Mouse (Mus musculus) liver, embryonic 12.5 days (tissue): ENCODE measurements around the gene Slc22a6. TPM values are rescaled to one million over a fixed set of nuclear protein-coding genes. Genes with fewer than 3 reads are reported as not detected.

ENCODE experiments used
- ATAC-seq: fragments of 200-750 bp; cut with Nextera tagmentation; 2 replicates; pipeline ENCODE4 v1.8.0; 2017; ENCODE audit warnings: moderate number of reproducible peaks, mild to moderate bottlenecking, moderate library complexity
- H3K27ac ChIP-seq: fragments of 300-500 bp; sonication (generic); 2 replicates; pipeline ENCODE4 v1.5.1; 2016; ENCODE audit warnings: mild to moderate bottlenecking
- H3K27me3 ChIP-seq: fragments of 300-500 bp; sonication (generic); replicated peaks from 2 replicates; pipeline ENCODE4 v1.6.1; 2016; ENCODE audit warnings: mild to moderate bottlenecking, moderate library complexity
- H3K36me3 ChIP-seq: fragments of 300-500 bp; sonication (generic); 2 replicates; pipeline ENCODE4 v1.6.1; 2016; ENCODE audit warnings: mild to moderate bottlenecking, moderate library complexity
- H3K4me1 ChIP-seq: fragments of 300-500 bp; sonication (generic); 2 replicates; pipeline ENCODE4 v1.6.1; 2016
- H3K4me2 ChIP-seq: fragments of 300-500 bp; sonication (generic); 2 replicates; pipeline ENCODE4 v1.6.1; 2016; ENCODE audit warnings: mild to moderate bottlenecking, moderate library complexity
- H3K4me3 ChIP-seq: fragments of 300-500 bp; sonication (generic); 2 replicates; pipeline ENCODE4 v1.5.1; 2016; ENCODE audit warnings: mild to moderate bottlenecking, moderate library complexity
- H3K9ac ChIP-seq: fragments of 300-500 bp; sonication (generic); 2 replicates; pipeline ENCODE4 v1.6.1; 2016; ENCODE audit warnings: mild to moderate bottlenecking, moderate library complexity
- H3K9me3 ChIP-seq: fragments of 300-500 bp; sonication (generic); replicated peaks from 2 replicates; pipeline ENCODE4 v1.6.1; 2016; ENCODE audit warnings: mild to moderate bottlenecking, moderate library complexity
- WGBS: fragments of 180-500 bp; shearing (Covaris S2); methylation state at CpG from one replicate; pipeline ENCODE4 v1.1.7; 2016; ENCODE audit not compliant: insufficient replicate concordance; 5-methylcytosine and 5-hydroxymethylcytosine counted together
- polyA plus RNA-seq: library from polyadenylated mRNA; unstranded; fragments of >200 nt; fragmentation: Nextera tagmentation; extraction: Ambion mirVana; gene quantifications from 2 replicates; pipeline ENCODE4 v1.2.1, GENCODE M21; 2016

The Slc22a6 gene
- polyA plus RNA-seq, 1 experiment from 2014 or later: not detected

GRCm38 (mm10) chr19:8663360-8663839 is 45.6 kb downstream of the Slc22a6 start, which contains the start of gene Chrm1:
Chrm1 (plus strand) TSS chr19:8663789.
- 0 out of 2 replicates have a peak within 1 kb of the TSS, but pooled peaks have one; percentile 53 for H3K4me3 ChIP-seq
- WGBS: 67% methylated on average over 9 of the region's 9 CpGs

GRCm38 (mm10) chr19:8663911-8664421 is 46.1 kb downstream of the Slc22a6 start:
- ATAC-seq: no peak
- no peak overlapping the region for H3K4me2 ChIP-seq
- no peak overlapping the region for H3K4me3 ChIP-seq
- H3K27me3 ChIP-seq: peaks cover 47% of the 10 kb centered on the region
- peaks cover 33% of the 10 kb centered on the region for H3K4me1 ChIP-seq
- H3K9ac ChIP-seq: no peak overlapping the region
- WGBS: 51% methylated on average over 10 of the region's 10 CpGs
- no peaks in the 10 kb centered on the region for H3K9me3 ChIP-seq
- no peaks in the 10 kb centered on the region for H3K36me3 ChIP-seq
- H3K27ac ChIP-seq: no peak overlapping the region

More at GRCm38 (mm10) chr19:8663360-8663839, 45.6 kb downstream of the Slc22a6 start, which contains the start of gene Chrm1:
- Histone ChIP-seq H3K27ac (no peak within 1 kb of the TSS), H3K9me3 (no peaks in the 10 kb centered on the region), H3K27me3 (peaks cover 47% of the 10 kb centered on the region), H3K9ac (no peak within 1 kb of the TSS), H3K4me1 (peaks cover 33% of the 10 kb centered on the region), H3K36me3 (no peaks in the 10 kb centered on the region), H3K4me2 (peak within 1 kb of the TSS; percentile 85)
- ATAC-seq: no peak

- H3K4me3 ChIP-seq: no peak overlapping the region
- H3K27ac ChIP-seq: no peak overlapping the region
- 30% methylated on average over 3 of the region's 3 CpGs for WGBS
- H3K4me2 ChIP-seq: no peak overlapping the region
- no peaks in the 10 kb centered on the region for H3K9me3 ChIP-seq
- no peak for ATAC-seq
- H3K9ac ChIP-seq: no peak overlapping the region
- H3K4me1 ChIP-seq: peaks cover 39% of the 10 kb centered on the region
- H3K27me3 ChIP-seq: peaks cover 47% of the 10 kb centered on the region
- H3K36me3 ChIP-seq: no peaks in the 10 kb centered on the region
Observed at GRCm38 (mm10) chr19:8664859-8665258, 47.0 kb downstream of the Slc22a6 start.

- Histone ChIP-seq H3K27ac (no peak overlapping the region), H3K27me3 (peaks cover 43% of the 10 kb centered on the region), H3K4me1 (peaks cover 39% of the 10 kb centered on the region), H3K9me3 (no peaks in the 10 kb centered on the region), H3K4me3 (no peak overlapping the region), H3K9ac (no peak overlapping the region), H3K36me3 (no peaks in the 10 kb centered on the region), H3K4me2 (no peak overlapping the region)
- 64% methylated on average over 5 of the region's 5 CpGs for WGBS
- ATAC-seq: no peak
Observed at GRCm38 (mm10) chr19:8665746-8666145, 47.9 kb downstream of the Slc22a6 start.

- peak overlapping the region; percentile 78 for H3K27ac ChIP-seq
- WGBS: 43% methylated on average over 3 of the region's 3 CpGs
- H3K9ac ChIP-seq: no peak overlapping the region
- H3K4me1 ChIP-seq: peaks cover 33% of the 10 kb centered on the region
- no peaks in the 10 kb centered on the region for H3K9me3 ChIP-seq
- H3K36me3 ChIP-seq: no peaks in the 10 kb centered on the region
- H3K27me3 ChIP-seq: no peaks in the 10 kb centered on the region
- peak overlapping the region; percentile 40 for H3K4me2 ChIP-seq
- ATAC-seq: peak; percentile 83
- H3K4me3 ChIP-seq: no peak overlapping the region
Observed at GRCm38 (mm10) chr19:8672859-8673258, 55.0 kb downstream of the Slc22a6 start.

GRCm38 (mm10) chr19:8673336-8674063 is 55.7 kb downstream of the Slc22a6 start:
- peak; percentile 66 for ATAC-seq
- Histone ChIP-seq H3K36me3 (no peaks in the 10 kb centered on the region), H3K9ac (no peak overlapping the region), H3K9me3 (no peaks in the 10 kb centered on the region), H3K27me3 (no peaks in the 10 kb centered on the region), H3K4me2 (peak overlapping the region; percentile 40), H3K4me3 (no peak overlapping the region), H3K27ac (peak overlapping the region; percentile 78), H3K4me1 (peaks cover 33% of the 10 kb centered on the region)
- 16% methylated on average over 9 of the region's 9 CpGs for WGBS

Other genes starting within 250 kb of the Slc22a6 start
- not detected in 2 replicates for gene Slc22a30, start 212.9 kb upstream of the Slc22a6 start, polyA plus RNA-seq
- 1.6 and 1.7 TPM in 2 replicates for gene Slc22a8, start 26.8 kb upstream of the Slc22a6 start, polyA plus RNA-seq
- not detected in 2 replicates for gene Chrm1, start 45.8 kb downstream of the Slc22a6 start, polyA plus RNA-seq
- 133 and 141 TPM in 2 replicates for gene Slc3a2, start 105.3 kb downstream of the Slc22a6 start, polyA plus RNA-seq
- gene Wdr74, start 117.8 kb downstream of the Slc22a6 start, polyA plus RNA-seq: 87.1 and 95.9 TPM in 2 replicates
- 2.1 and 2.3 TPM in 2 replicates for gene 1700092M07Rik, start 122.7 kb downstream of the Slc22a6 start, polyA plus RNA-seq
- 56.2 and 58.4 TPM in 2 replicates for gene Stx5a, start 123.4 kb downstream of the Slc22a6 start, polyA plus RNA-seq
- gene Nxf1, start 139.0 kb downstream of the Slc22a6 start, polyA plus RNA-seq: 116 and 130 TPM in 2 replicates
- 77.4 and 80.0 TPM in 2 replicates for gene Tmem223, start 153.0 kb downstream of the Slc22a6 start, polyA plus RNA-seq
- 99.1 and 104 TPM in 2 replicates for gene Tmem179b, start 156.4 kb downstream of the Slc22a6 start, polyA plus RNA-seq
- gene Taf6l, start 168.4 kb downstream of the Slc22a6 start, polyA plus RNA-seq: 21.8 and 23.1 TPM in 2 replicates
- gene Polr2g, start 180.5 kb downstream of the Slc22a6 start, polyA plus RNA-seq: 105 and 110 TPM in 2 replicates
- gene Zbtb3, start 184.5 kb downstream of the Slc22a6 start, polyA plus RNA-seq: 2.3 and 2.8 TPM in 2 replicates
- 29.6 and 31.6 TPM in 2 replicates for gene Ttc9c, start 201.3 kb downstream of the Slc22a6 start, polyA plus RNA-seq
- 3.5 and 3.6 TPM in 2 replicates for gene Hnrnpul2, start 202.0 kb downstream of the Slc22a6 start, polyA plus RNA-seq
- 0.26 TPM in 1 of 2 replicates, not detected in the other for gene AC129217.1, start 211.7 kb downstream of the Slc22a6 start, polyA plus RNA-seq
- gene Bscl2, start 219.4 kb downstream of the Slc22a6 start, polyA plus RNA-seq: 37.0 and 45.2 TPM in 2 replicates
- gene Gng3, start 221.2 kb downstream of the Slc22a6 start, polyA plus RNA-seq: 0.62 and 0.65 TPM in 2 replicates
- gene Lrrn4cl, start 232.7 kb downstream of the Slc22a6 start, polyA plus RNA-seq: 0.11 TPM in 1 of 2 replicates, not detected in the other